Mouse (Mus musculus): ENCODE data around the gene Plxnb2. TPM values are rescaled to one million over a fixed set of nuclear protein-coding genes. Genes with fewer than 3 reads are reported as not detected.
A peak's percentile ranks its signal among the peaks of the same experiment; 100 is the strongest.

Plxnb2 gene
- polyA plus RNA-seq, 1 experiment from 2014 or later = 182 TPM

DNA sequence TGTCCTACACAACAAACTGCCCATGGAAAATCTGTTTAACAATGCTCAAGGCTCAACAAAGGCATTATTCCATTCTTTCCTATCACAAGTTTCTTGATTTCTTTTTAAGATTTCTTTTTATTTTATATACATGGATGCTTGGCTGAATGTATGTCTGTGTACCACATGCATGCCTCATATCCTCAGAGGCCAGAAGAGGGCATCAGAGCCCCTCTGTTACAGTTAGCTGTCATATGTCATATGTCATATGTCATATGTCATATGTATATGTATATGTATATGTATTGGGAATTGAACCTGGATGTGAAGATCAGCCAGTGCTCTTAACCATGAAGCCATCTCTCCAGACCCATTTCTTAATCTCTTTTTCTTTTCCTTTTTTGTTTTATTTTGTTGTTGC lies 62.6 kb downstream of the Plxnb2 start:
- H3K4me1 ChIP-seq = peaks cover 25% of the 10 kb centered on the region
- no peaks in the 10 kb centered on the region for H3K27me3 ChIP-seq
- no peak overlapping the region for H3K27ac ChIP-seq
- no peak overlapping the region for H3K4me3 ChIP-seq
- H3K9ac ChIP-seq = no peak overlapping the region
- H3K36me3 ChIP-seq = peaks cover 47% of the 10 kb centered on the region
- H3K9me3 ChIP-seq = no peaks in the 10 kb centered on the region
- H3K4me2 ChIP-seq (replicated peaks) = no peak overlapping the region
- ATAC-seq (ENCODE audit: insufficient number of reproducible peaks, insufficient read depth, low FRiP score, low TSS enrichment) = no peak

DNA sequence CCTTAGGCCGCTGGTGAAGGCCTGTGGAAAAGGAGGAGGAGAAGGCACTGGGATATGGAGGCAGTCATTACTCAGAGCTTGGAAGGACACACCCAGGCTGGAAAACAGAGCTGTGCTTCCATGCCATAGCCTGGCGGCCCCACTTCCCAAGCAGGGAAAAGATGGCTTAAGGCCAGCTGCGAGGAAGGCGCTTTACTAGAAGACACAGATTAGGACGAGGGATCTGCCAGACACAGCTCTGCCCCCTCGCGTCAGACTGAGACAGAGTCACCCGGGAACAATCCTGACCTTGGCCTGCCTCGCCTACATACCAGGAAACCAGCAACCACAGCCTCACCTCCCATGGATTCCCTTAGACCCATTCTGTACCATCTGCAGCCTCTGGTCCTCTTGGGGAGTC lies 70.4 kb downstream of the Plxnb2 start:
- Histone ChIP-seq H3K27ac (no peak overlapping the region), H3K4me3 (no peak overlapping the region)
- no peak for ATAC-seq (ENCODE audit: insufficient number of reproducible peaks, insufficient read depth, low FRiP score, low TSS enrichment)

DNA sequence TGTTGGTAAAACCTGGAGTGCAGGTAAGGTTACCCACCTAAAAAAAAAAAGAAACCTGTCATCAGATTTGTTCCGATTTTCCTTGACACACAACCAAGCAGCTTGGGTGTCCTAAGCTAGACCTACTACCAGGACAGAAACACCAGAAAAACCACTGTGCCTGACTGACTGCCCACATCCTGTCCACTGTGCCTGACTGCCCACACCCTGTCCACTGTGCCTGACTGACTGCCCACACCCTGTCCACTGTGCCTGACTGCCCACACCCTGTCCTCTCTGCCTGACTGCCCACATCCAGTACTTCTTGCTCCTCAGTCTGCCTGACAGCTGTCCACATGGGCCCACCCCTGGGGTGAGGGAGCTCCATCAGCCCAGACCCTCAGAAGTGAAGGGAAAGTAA lies 73.6 kb downstream of the Plxnb2 start:
- no peaks in the 10 kb centered on the region for H3K4me1 ChIP-seq
- no peak overlapping the region for H3K27ac ChIP-seq
- H3K4me2 ChIP-seq (replicated peaks) = no peak overlapping the region
- ATAC-seq (ENCODE audit: insufficient number of reproducible peaks, insufficient read depth, low FRiP score, low TSS enrichment) = no peak
- no peak overlapping the region for H3K4me3 ChIP-seq
- no peaks in the 10 kb centered on the region for H3K9me3 ChIP-seq
- H3K9ac ChIP-seq = no peak overlapping the region
- peaks cover 98% of the 10 kb centered on the region for H3K36me3 ChIP-seq
- H3K27me3 ChIP-seq = no peaks in the 10 kb centered on the region
- WGBS = 88% methylated on average over 1 of the region's 1 CpGs

More for the DNA sequence above, 70.4 kb downstream of the Plxnb2 start:
- peaks cover 87% of the 10 kb centered on the region for H3K36me3 ChIP-seq
- no peak overlapping the region for H3K4me2 ChIP-seq (replicated peaks)
- H3K9ac ChIP-seq = no peak overlapping the region
- no peaks in the 10 kb centered on the region for H3K9me3 ChIP-seq
- H3K27me3 ChIP-seq = no peaks in the 10 kb centered on the region
- 80% methylated on average over 9 of the region's 9 CpGs for WGBS
- H3K4me1 ChIP-seq = no peaks in the 10 kb centered on the region

DNA sequence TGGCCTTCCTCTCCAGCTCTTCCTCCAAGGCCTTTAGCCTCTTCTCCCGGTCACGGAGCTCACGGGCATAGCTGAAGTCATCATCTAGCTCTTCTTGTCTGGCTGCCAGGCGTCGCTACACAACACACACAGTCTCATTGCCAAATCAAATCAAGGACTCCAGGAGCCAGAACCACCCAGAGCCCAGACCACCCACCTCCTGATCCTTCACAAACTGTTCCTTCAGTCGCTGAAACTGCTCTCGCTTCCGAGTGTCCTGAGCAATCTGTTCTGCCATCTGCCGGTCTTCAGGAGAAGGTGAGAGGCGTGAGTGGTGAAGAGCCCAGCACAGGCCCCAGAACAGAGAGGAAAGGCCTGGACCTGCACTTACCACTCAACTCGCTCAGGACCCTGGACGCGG lies 74.5 kb downstream of the Plxnb2 start:
- H3K9me3 ChIP-seq = no peaks in the 10 kb centered on the region
- H3K27ac ChIP-seq = no peak overlapping the region
- H3K4me1 ChIP-seq = no peaks in the 10 kb centered on the region
- no peak overlapping the region for H3K4me3 ChIP-seq
- H3K9ac ChIP-seq = no peak overlapping the region
- 89% methylated on average over 13 of the region's 13 CpGs for WGBS
- no peaks in the 10 kb centered on the region for H3K27me3 ChIP-seq
- peaks cover 99% of the 10 kb centered on the region for H3K36me3 ChIP-seq
- no peak for ATAC-seq (ENCODE audit: insufficient number of reproducible peaks, insufficient read depth, low FRiP score, low TSS enrichment)
- H3K4me2 ChIP-seq (replicated peaks) = no peak overlapping the region

Small RNA genes within 50 kb of the gene (microRNA-seq; reads per million reads assigned to microRNA genes)
- gene Mir6958 (3.3 reads per million, percentile 15 among the genes with 10 or more reads in this experiment), gene Mir7118 (not detected)

Other genes starting within 250 kb of the Plxnb2 start
- not detected in 2 replicates for gene Ttll8, start 226.4 kb downstream of the Plxnb2 start, polyA plus RNA-seq (2016; fragmentation: Nextera tagmentation; extraction: Ambion mirVana)
- 0.59 and 1.1 TPM in 2 replicates for gene Mlc1, start 201.8 kb downstream of the Plxnb2 start, polyA plus RNA-seq (2016; fragmentation: Nextera tagmentation; extraction: Ambion mirVana)
- gene Mov10l1, start 197.9 kb downstream of the Plxnb2 start, polyA plus RNA-seq (2016; fragmentation: Nextera tagmentation; extraction: Ambion mirVana) = 0.38 TPM in 1 of 2 replicates, not detected in the other
- gene Panx2, start 121.1 kb downstream of the Plxnb2 start, polyA plus RNA-seq (2016; fragmentation: Nextera tagmentation; extraction: Ambion mirVana) = 0.45 and 0.46 TPM in 2 replicates
- gene Trabd, start 105.7 kb downstream of the Plxnb2 start, polyA plus RNA-seq (2016; fragmentation: Nextera tagmentation; extraction: Ambion mirVana) = 49.1 and 50.9 TPM in 2 replicates
- 21.0 and 22.3 TPM in 2 replicates for gene Selenoo, start 91.7 kb downstream of the Plxnb2 start, polyA plus RNA-seq (2016; fragmentation: Nextera tagmentation; extraction: Ambion mirVana)
- 20.7 and 23.8 TPM in 2 replicates for gene Tubgcp6, start 57.7 kb downstream of the Plxnb2 start, polyA plus RNA-seq (2016; fragmentation: Nextera tagmentation; extraction: Ambion mirVana)
- gene Hdac10, start 52.1 kb downstream of the Plxnb2 start, polyA plus RNA-seq (2016; fragmentation: Nextera tagmentation; extraction: Ambion mirVana) = 20.1 and 21.6 TPM in 2 replicates
- gene Mapk12, start 40.1 kb downstream of the Plxnb2 start, polyA plus RNA-seq (2016; fragmentation: Nextera tagmentation; extraction: Ambion mirVana) = 7.5 and 7.6 TPM in 2 replicates
- gene Mapk11, start 31.2 kb downstream of the Plxnb2 start, polyA plus RNA-seq (2016; fragmentation: Nextera tagmentation; extraction: Ambion mirVana) = 14.0 and 16.4 TPM in 2 replicates
- 30.2 and 30.3 TPM in 2 replicates for gene Dennd6b, start 15.7 kb upstream of the Plxnb2 start, polyA plus RNA-seq (2016; fragmentation: Nextera tagmentation; extraction: Ambion mirVana)
- 38.9 and 41.9 TPM in 2 replicates for gene Ppp6r2, start 30.8 kb upstream of the Plxnb2 start, polyA plus RNA-seq (2016; fragmentation: Nextera tagmentation; extraction: Ambion mirVana)
- 60.9 and 61.6 TPM in 2 replicates for gene Sbf1, start 134.5 kb upstream of the Plxnb2 start, polyA plus RNA-seq (2016; fragmentation: Nextera tagmentation; extraction: Ambion mirVana)
- gene Adm2, start 141.9 kb upstream of the Plxnb2 start, polyA plus RNA-seq (2016; fragmentation: Nextera tagmentation; extraction: Ambion mirVana) = 0.18 TPM in 1 of 2 replicates, not detected in the other
- gene Miox, start 153.6 kb upstream of the Plxnb2 start, polyA plus RNA-seq (2016; fragmentation: Nextera tagmentation; extraction: Ambion mirVana) = not detected in 2 replicates
- gene Lmf2, start 174.9 kb upstream of the Plxnb2 start, polyA plus RNA-seq (2016; fragmentation: Nextera tagmentation; extraction: Ambion mirVana) = 54.5 and 58.8 TPM in 2 replicates
- gene Ncaph2, start 174.9 kb upstream of the Plxnb2 start, polyA plus RNA-seq (2016; fragmentation: Nextera tagmentation; extraction: Ambion mirVana) = 171 and 177 TPM in 2 replicates
- gene Sco2, start 193.1 kb upstream of the Plxnb2 start, polyA plus RNA-seq (2016; fragmentation: Nextera tagmentation; extraction: Ambion mirVana) = 5.5 and 6.2 TPM in 2 replicates
- gene Tymp, start 196.3 kb upstream of the Plxnb2 start, polyA plus RNA-seq (2016; fragmentation: Nextera tagmentation; extraction: Ambion mirVana) = 1.2 and 1.5 TPM in 2 replicates
- gene Odf3b, start 198.5 kb upstream of the Plxnb2 start, polyA plus RNA-seq (2016; fragmentation: Nextera tagmentation; extraction: Ambion mirVana) = 0.27 and 0.51 TPM in 2 replicates
- 0.11 TPM in 1 of 2 replicates, not detected in the other for gene Klhdc7b, start 204.1 kb upstream of the Plxnb2 start, polyA plus RNA-seq (2016; fragmentation: Nextera tagmentation; extraction: Ambion mirVana)
- gene Syce3, start 229.7 kb upstream of the Plxnb2 start, polyA plus RNA-seq (2016; fragmentation: Nextera tagmentation; extraction: Ambion mirVana) = not detected in 2 replicates
- gene Cpt1b, start 245.1 kb upstream of the Plxnb2 start, polyA plus RNA-seq (2016; fragmentation: Nextera tagmentation; extraction: Ambion mirVana) = 0.39 and 0.58 TPM in 2 replicates
- 3.5 and 4.7 TPM in 2 replicates for gene C730034F03Rik, start 248.8 kb upstream of the Plxnb2 start, polyA plus RNA-seq (2016; fragmentation: Nextera tagmentation; extraction: Ambion mirVana)
- gene Gm44502, start 248.9 kb upstream of the Plxnb2 start, polyA plus RNA-seq (2016; fragmentation: Nextera tagmentation; extraction: Ambion mirVana) = 0.22 TPM in 1 of 2 replicates, not detected in the other
- 60.2 and 68.7 TPM in 2 replicates for gene Chkb, start 249.1 kb upstream of the Plxnb2 start, polyA plus RNA-seq (2016; fragmentation: Nextera tagmentation; extraction: Ambion mirVana)